Mouse (Mus musculus) heart, embryonic 12.5 days (tissue): ENCODE measurements around the gene Rprd1b. TPM values are rescaled to one million over a fixed set of nuclear protein-coding genes. Genes with fewer than 3 reads are reported as not detected.

Experiments
- ATAC-seq: fragments of 200-750 bp; cut with Nextera tagmentation; 2 replicates; pipeline ENCODE4 v1.8.0; 2017; ENCODE audit warnings: moderate TSS enrichment, moderate library complexity; ENCODE audit not compliant: insufficient number of reproducible peaks, low FRiP score
- H3K27ac ChIP-seq: fragments of 300-500 bp; sonication (generic); 2 replicates; pipeline ENCODE4 v1.5.1; 2016; ENCODE audit warnings: mild to moderate bottlenecking, moderate library complexity; ENCODE audit not compliant: poor library complexity, severe bottlenecking
- H3K27me3 ChIP-seq: fragments of 300-500 bp; sonication (generic); replicated peaks from 2 replicates; pipeline ENCODE4 v1.6.1; 2016; ENCODE audit warnings: mild to moderate bottlenecking, moderate library complexity
- H3K36me3 ChIP-seq: fragments of 300-500 bp; sonication (generic); 2 replicates; pipeline ENCODE4 v1.6.1; 2016; ENCODE audit warnings: mild to moderate bottlenecking, moderate library complexity
- H3K4me1 ChIP-seq: fragments of 300-500 bp; sonication (generic); replicated peaks from 2 replicates; pipeline ENCODE4 v1.6.1; 2016; ENCODE audit warnings: mild to moderate bottlenecking
- H3K4me2 ChIP-seq: fragments of 300-500 bp; sonication (generic); 2 replicates; pipeline ENCODE4 v1.6.1; 2016; ENCODE audit warnings: mild to moderate bottlenecking, moderate library complexity
- H3K4me3 ChIP-seq: fragments of 300-500 bp; sonication (generic); 2 replicates; pipeline ENCODE4 v1.5.1; 2016; ENCODE audit warnings: mild to moderate bottlenecking
- H3K9ac ChIP-seq: fragments of 300-500 bp; sonication (generic); 2 replicates; pipeline ENCODE4 v1.6.1; 2016; ENCODE audit warnings: mild to moderate bottlenecking, moderate library complexity
- H3K9me3 ChIP-seq: fragments of 300-500 bp; sonication (generic); replicated peaks from 2 replicates; pipeline ENCODE4 v1.6.1; 2016; ENCODE audit warnings: mild to moderate bottlenecking, moderate library complexity
- WGBS: fragments of 180-500 bp; shearing (Covaris S2); methylation state at CpG from one replicate; pipeline ENCODE4 v1.1.7; 2016; 5-methylcytosine and 5-hydroxymethylcytosine counted together
- polyA plus RNA-seq: library from polyadenylated mRNA; unstranded; fragments of >200 nt; fragmentation: Nextera tagmentation; extraction: Ambion mirVana; gene quantifications from 2 replicates; pipeline ENCODE4 v1.2.1, GENCODE M21; 2016

The Rprd1b gene
- polyA plus RNA-seq, 1 experiment from 2014 or later = 32.4 TPM

GRCm38 (mm10) chr2:158104966-158105365, 76.7 kb downstream of the Rprd1b start:
- ATAC-seq = no peak

GRCm38 (mm10) chr2:158105605-158106004, 77.3 kb downstream of the Rprd1b start:
- Histone ChIP-seq H3K36me3 (no peaks in the 10 kb centered on the region), H3K9ac (no peak overlapping the region), H3K4me3 (no peak overlapping the region), H3K9me3 (no peaks in the 10 kb centered on the region), H3K27ac (no peak overlapping the region), H3K27me3 (no peaks in the 10 kb centered on the region), H3K4me1 (peaks cover 20% of the 10 kb centered on the region), H3K4me2 (no peak overlapping the region)
- ATAC-seq = no peak
- WGBS = 71% methylated on average over 6 of the region's 6 CpGs

More at GRCm38 (mm10) chr2:158104966-158105365, 76.7 kb downstream of the Rprd1b start:
- H3K27ac ChIP-seq = no peak overlapping the region
- no peak overlapping the region for H3K4me2 ChIP-seq
- H3K9ac ChIP-seq = no peak overlapping the region
- H3K27me3 ChIP-seq = no peaks in the 10 kb centered on the region
- no peaks in the 10 kb centered on the region for H3K36me3 ChIP-seq
- H3K4me1 ChIP-seq = peaks cover 20% of the 10 kb centered on the region
- H3K9me3 ChIP-seq = no peaks in the 10 kb centered on the region
- WGBS = 85% methylated on average over 6 of the region's 6 CpGs
- H3K4me3 ChIP-seq = no peak overlapping the region

- Histone ChIP-seq H3K27ac (peak overlapping the region; percentile 25), H3K36me3 (no peaks in the 10 kb centered on the region), H3K27me3 (no peaks in the 10 kb centered on the region), H3K9me3 (no peaks in the 10 kb centered on the region), H3K4me1 (peaks cover 20% of the 10 kb centered on the region), H3K4me3 (no peak overlapping the region), H3K9ac (0 out of 2 replicates have a peak overlapping the region, but pooled peaks have one; percentile 15), H3K4me2 (no peak overlapping the region)
- WGBS = 23% methylated on average over 6 of the region's 6 CpGs
- ATAC-seq = peak; percentile 71
These were observed 78.8 kb downstream of the Rprd1b start for GRCm38 (mm10) chr2:158106947-158107587.

DNA sequence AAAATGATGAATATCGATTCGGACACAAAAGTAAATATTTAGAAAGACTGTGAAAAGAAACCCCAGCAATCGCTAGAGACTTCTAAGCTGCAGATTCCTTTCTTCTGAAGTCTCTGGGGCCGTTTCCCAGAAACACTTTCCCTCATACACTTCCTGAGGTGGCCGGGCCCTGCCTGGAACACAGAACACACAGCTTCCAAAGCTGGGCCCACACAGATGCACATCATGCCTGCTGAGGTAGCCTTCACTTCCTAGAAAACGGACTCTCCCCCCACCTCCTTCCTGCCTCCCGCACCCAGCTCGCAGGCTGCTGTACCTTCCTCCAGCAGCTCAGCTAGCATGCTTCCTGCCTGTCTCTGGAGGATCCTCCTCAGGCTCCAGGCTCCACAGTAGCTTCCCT, 81.2 kb downstream of the Rprd1b start:
- Histone ChIP-seq H3K4me2 (no peak overlapping the region), H3K9me3 (no peaks in the 10 kb centered on the region), H3K9ac (0 out of 2 replicates have a peak overlapping the region, but pooled peaks have one; percentile 7), H3K27ac (peak overlapping the region; percentile 60), H3K36me3 (no peaks in the 10 kb centered on the region), H3K4me1 (peaks cover 39% of the 10 kb centered on the region), H3K4me3 (no peak overlapping the region), H3K27me3 (no peaks in the 10 kb centered on the region)
- no peak for ATAC-seq
- 41% methylated on average over 8 of the region's 8 CpGs for WGBS

GRCm38 (mm10) chr2:158113591-158114257, 85.4 kb downstream of the Rprd1b start:
- H3K4me2 ChIP-seq = peak overlapping the region; percentile 47
- peaks cover 52% of the 10 kb centered on the region for H3K4me1 ChIP-seq
- WGBS = 11% methylated on average over 9 of the region's 9 CpGs
- H3K9ac ChIP-seq = no peak overlapping the region
- peak; percentile 70 for ATAC-seq
- H3K27me3 ChIP-seq = no peaks in the 10 kb centered on the region
- H3K4me3 ChIP-seq = peak overlapping the region; percentile 15; the same call in 1 of the 2 replicates
- peak overlapping the region; percentile 80 for H3K27ac ChIP-seq
- H3K9me3 ChIP-seq = no peaks in the 10 kb centered on the region
- peaks cover 30% of the 10 kb centered on the region for H3K36me3 ChIP-seq

- Histone ChIP-seq H3K4me3 (no peak overlapping the region), H3K4me1 (peaks cover 47% of the 10 kb centered on the region), H3K9me3 (no peaks in the 10 kb centered on the region), H3K27me3 (no peaks in the 10 kb centered on the region), H3K36me3 (peaks cover 42% of the 10 kb centered on the region), H3K4me2 (no peak overlapping the region), H3K9ac (0 out of 2 replicates have a peak overlapping the region, but pooled peaks have one; percentile 37), H3K27ac (peak overlapping the region; percentile 52)
- ATAC-seq = no peak
- WGBS = 33% methylated on average over 5 of the region's 5 CpGs
These were observed 86.6 kb downstream of the Rprd1b start for GRCm38 (mm10) chr2:158114931-158115330.

- 87% methylated on average over 3 of the region's 3 CpGs for WGBS
- Histone ChIP-seq H3K9me3 (no peaks in the 10 kb centered on the region), H3K4me1 (peaks cover 47% of the 10 kb centered on the region), H3K9ac (no peak overlapping the region), H3K4me3 (no peak overlapping the region), H3K27ac (peak overlapping the region; percentile 45), H3K36me3 (peaks cover 52% of the 10 kb centered on the region), H3K4me2 (no peak overlapping the region), H3K27me3 (no peaks in the 10 kb centered on the region)
- no peak for ATAC-seq
These were observed 87.6 kb downstream of the Rprd1b start for GRCm38 (mm10) chr2:158115838-158116453.

DNA sequence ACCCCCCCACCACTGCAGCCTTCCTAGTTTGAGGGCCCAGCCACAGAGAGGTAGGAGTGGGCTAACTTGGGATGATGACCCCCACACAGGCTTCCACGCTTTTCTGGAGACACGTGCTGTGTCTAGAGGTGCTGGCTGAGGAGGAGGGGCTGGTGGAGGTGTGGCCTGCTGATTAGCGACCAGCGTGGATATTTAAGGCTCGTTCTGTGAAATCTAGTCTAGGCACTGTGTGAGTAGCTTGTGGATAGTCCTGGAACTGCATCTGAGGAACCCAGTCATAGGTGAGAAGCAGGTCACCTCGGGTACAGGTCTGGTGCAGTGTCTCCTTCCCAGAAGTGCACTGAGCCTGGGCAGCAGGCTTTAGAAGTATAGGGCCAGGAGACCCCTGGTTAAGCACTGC, 88.4 kb downstream of the Rprd1b start:
- H3K4me3 ChIP-seq = no peak overlapping the region
- peaks cover 53% of the 10 kb centered on the region for H3K4me1 ChIP-seq
- no peaks in the 10 kb centered on the region for H3K27me3 ChIP-seq
- H3K27ac ChIP-seq = peak overlapping the region; percentile 45
- 28% methylated on average over 6 of the region's 6 CpGs for WGBS
- no peaks in the 10 kb centered on the region for H3K9me3 ChIP-seq
- H3K4me2 ChIP-seq = no peak overlapping the region
- H3K36me3 ChIP-seq = peaks cover 53% of the 10 kb centered on the region
- no peak for ATAC-seq
- H3K9ac ChIP-seq = peak overlapping the region; percentile 46; the same call in 1 of the 2 replicates

- Histone ChIP-seq H3K4me3 (no peak overlapping the region), H3K27ac (no peak overlapping the region), H3K36me3 (peaks cover 77% of the 10 kb centered on the region), H3K4me1 (peaks cover 53% of the 10 kb centered on the region), H3K4me2 (no peak overlapping the region), H3K9ac (no peak overlapping the region), H3K27me3 (no peaks in the 10 kb centered on the region), H3K9me3 (no peaks in the 10 kb centered on the region)
- no peak for ATAC-seq
- 50% methylated on average over 4 of the region's 4 CpGs for WGBS
These were observed 90.8 kb downstream of the Rprd1b start for GRCm38 (mm10) chr2:158119145-158119544.

DNA sequence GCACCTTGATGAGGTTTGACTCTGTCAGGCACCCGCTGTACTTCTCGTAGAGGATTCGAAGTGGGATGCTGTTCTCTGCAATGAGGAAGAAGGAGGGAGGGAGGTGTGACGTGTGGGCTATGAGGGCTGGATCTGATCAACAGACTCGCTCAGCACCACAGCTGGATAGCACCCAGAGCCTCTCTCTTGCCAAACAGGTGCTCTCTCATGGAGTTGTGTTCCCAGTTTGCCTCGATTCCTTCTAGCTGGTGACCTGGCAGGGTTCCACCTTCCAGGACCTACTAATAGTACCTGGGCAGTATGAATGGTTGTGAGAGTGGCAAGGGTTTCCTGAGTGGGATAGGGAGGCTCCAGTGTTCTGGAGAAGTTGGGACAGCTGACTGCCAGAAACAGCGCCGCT, 91.9 kb downstream of the Rprd1b start:
- Histone ChIP-seq H3K27ac (no peak overlapping the region), H3K4me2 (no peak overlapping the region), H3K9me3 (no peaks in the 10 kb centered on the region), H3K9ac (no peak overlapping the region), H3K27me3 (no peaks in the 10 kb centered on the region), H3K4me3 (no peak overlapping the region), H3K4me1 (peaks cover 45% of the 10 kb centered on the region), H3K36me3 (peaks cover 87% of the 10 kb centered on the region)
- ATAC-seq = no peak
- WGBS = 85% methylated on average over 8 of the region's 8 CpGs

DNA sequence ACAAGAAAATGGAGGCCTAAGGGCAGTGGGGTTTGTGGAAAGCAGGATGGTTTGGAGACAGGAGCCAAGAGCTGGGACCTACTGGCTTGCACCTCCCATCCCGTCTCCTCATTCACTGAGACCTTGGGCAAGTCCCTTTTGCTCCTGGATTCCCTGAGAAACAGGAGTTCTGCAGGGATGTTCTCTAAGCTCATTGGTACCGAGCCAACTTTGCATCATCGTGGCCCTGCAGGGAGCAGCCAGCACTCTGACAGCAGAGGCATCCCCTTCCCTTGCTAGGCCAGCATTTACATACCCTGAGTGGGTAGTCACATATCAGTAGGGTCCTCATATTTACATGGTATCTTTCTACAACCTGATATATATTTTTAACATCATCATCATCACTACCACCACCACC, 92.6 kb downstream of the Rprd1b start:
- peaks cover 92% of the 10 kb centered on the region for H3K36me3 ChIP-seq
- H3K4me2 ChIP-seq = no peak overlapping the region
- no peaks in the 10 kb centered on the region for H3K9me3 ChIP-seq
- no peak overlapping the region for H3K9ac ChIP-seq
- no peaks in the 10 kb centered on the region for H3K27me3 ChIP-seq
- 83% methylated on average over 3 of the region's 3 CpGs for WGBS
- no peak overlapping the region for H3K4me3 ChIP-seq
- no peak overlapping the region for H3K27ac ChIP-seq
- no peak for ATAC-seq
- H3K4me1 ChIP-seq = peaks cover 41% of the 10 kb centered on the region
